Mouse (Mus musculus) hindbrain, embryonic 15.5 days (tissue): Measurements from ENCODE around the gene Fam163b. TPM values are rescaled to one million over a fixed set of nuclear protein-coding genes. Genes with fewer than 3 reads are reported as not detected.

Experiments used
- ATAC-seq: fragments of 200-750 bp; cut with Nextera tagmentation; 2 replicates; pipeline ENCODE4 v1.8.0; 2017; ENCODE audit warnings: low read depth, moderate number of reproducible peaks, moderate TSS enrichment; ENCODE audit not compliant: low FRiP score
- H3K27ac ChIP-seq: fragments of 300-500 bp; sonication (generic); replicated peaks from 2 replicates; pipeline ENCODE4 v1.5.1; 2015; ENCODE audit warnings: mild to moderate bottlenecking, inconsistent platforms
- H3K27me3 ChIP-seq: fragments of 300-500 bp; sonication (generic); 2 replicates; pipeline ENCODE4 v1.6.1; 2015; ENCODE audit warnings: control low read depth, inconsistent platforms
- H3K36me3 ChIP-seq: fragments of 300-500 bp; sonication (generic); 2 replicates; pipeline ENCODE4 v1.6.1; 2015; ENCODE audit warnings: control low read depth, inconsistent platforms
- H3K4me1 ChIP-seq: fragments of 300-500 bp; sonication (generic); replicated peaks from 2 replicates; pipeline ENCODE4 v1.6.1; 2015; ENCODE audit warnings: control low read depth, inconsistent platforms
- H3K4me2 ChIP-seq: fragments of 300-500 bp; sonication (generic); 2 replicates; pipeline ENCODE4 v1.6.1; 2015; ENCODE audit warnings: moderate library complexity, mild to moderate bottlenecking, inconsistent platforms
- H3K4me3 ChIP-seq: fragments of 300-500 bp; sonication (generic); 2 replicates; pipeline ENCODE4 v1.5.1; 2015; ENCODE audit warnings: mild to moderate bottlenecking, inconsistent platforms
- H3K9ac ChIP-seq: fragments of 300-500 bp; sonication (generic); 2 replicates; pipeline ENCODE4 v1.6.1; 2015; ENCODE audit warnings: inconsistent platforms
- H3K9me3 ChIP-seq: fragments of 300-500 bp; sonication (generic); 2 replicates; pipeline ENCODE4 v1.6.1; 2016; ENCODE audit warnings: control low read depth, inconsistent platforms
- WGBS: fragments of 180-500 bp; shearing (Covaris S2); methylation state at CpG from one replicate; pipeline ENCODE4 v1.1.7; 2015; 5-methylcytosine and 5-hydroxymethylcytosine counted together
- polyA plus RNA-seq: library from polyadenylated mRNA; unstranded; fragments of >200 nt; fragmentation: Nextera tagmentation; extraction: Ambion mirVana; gene quantifications from 2 replicates; pipeline ENCODE4 v1.2.1, GENCODE M21; 2015

The Fam163b gene
- polyA plus RNA-seq, 1 experiment from 2014 or later = 9.6 TPM

- H3K4me2 ChIP-seq = no peak overlapping the region
- no peak overlapping the region for H3K4me3 ChIP-seq
- peak overlapping the region; percentile 60 for H3K27ac ChIP-seq
- 10% methylated on average over 6 of the region's 6 CpGs for WGBS
- H3K9me3 ChIP-seq = no peaks in the 10 kb centered on the region
- peaks cover 25% of the 10 kb centered on the region for H3K4me1 ChIP-seq
- H3K27me3 ChIP-seq = no peaks in the 10 kb centered on the region
- H3K9ac ChIP-seq = no peak overlapping the region
- peak; percentile 78 for ATAC-seq
- no peaks in the 10 kb centered on the region for H3K36me3 ChIP-seq
These were observed 44.5 kb downstream of the Fam163b start for GRCm38 (mm10) chr2:27097776-27098175.

GRCm38 (mm10) chr2:27097241-27097656 is 45.0 kb downstream of the Fam163b start:
- H3K4me2 ChIP-seq = no peak overlapping the region
- peaks cover 25% of the 10 kb centered on the region for H3K4me1 ChIP-seq
- no peaks in the 10 kb centered on the region for H3K27me3 ChIP-seq
- no peak overlapping the region for H3K4me3 ChIP-seq
- peak overlapping the region; percentile 60 for H3K27ac ChIP-seq
- H3K9me3 ChIP-seq = no peaks in the 10 kb centered on the region
- no peak overlapping the region for H3K9ac ChIP-seq
- peak; percentile 35; the same call in 1 of the 2 replicates for ATAC-seq
- H3K36me3 ChIP-seq = no peaks in the 10 kb centered on the region
- WGBS = 35% methylated on average over 6 of the region's 6 CpGs

DNA sequence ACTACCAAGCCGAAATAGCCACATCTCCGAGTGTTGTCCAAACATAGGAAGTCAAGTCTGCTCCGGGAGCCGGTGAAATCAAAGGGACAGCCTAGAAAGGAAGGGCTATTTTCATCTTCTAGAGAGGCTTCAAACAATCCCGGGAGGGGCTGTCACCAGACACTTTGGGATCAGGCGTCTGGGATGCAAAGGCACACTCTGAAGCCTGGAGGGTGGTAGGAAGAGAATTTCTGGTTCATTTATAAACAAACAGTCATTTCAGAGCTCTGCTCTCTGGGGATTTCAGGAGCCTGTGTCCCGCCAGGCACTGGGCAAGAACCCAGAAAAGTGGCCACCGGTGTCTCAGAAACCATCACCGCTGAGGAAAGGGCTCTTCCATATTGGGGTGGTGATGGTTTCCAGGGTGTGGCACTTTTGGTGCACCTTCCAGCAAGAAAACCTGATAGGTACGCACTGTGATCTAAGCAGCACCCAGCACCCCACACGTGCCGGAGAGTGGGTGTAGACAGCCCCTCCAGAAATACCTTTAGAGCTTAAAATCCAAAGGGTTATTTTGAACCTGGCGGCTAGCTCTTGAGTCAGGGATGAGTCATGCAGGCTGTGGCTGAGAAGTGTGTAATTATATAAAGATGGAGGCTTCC is 45.8 kb downstream of the Fam163b start:
- 77% methylated on average over 13 of the region's 13 CpGs for WGBS
- H3K4me3 ChIP-seq = no peak overlapping the region
- H3K36me3 ChIP-seq = no peaks in the 10 kb centered on the region
- H3K9me3 ChIP-seq = no peaks in the 10 kb centered on the region
- H3K4me2 ChIP-seq = no peak overlapping the region
- no peak overlapping the region for H3K9ac ChIP-seq
- no peaks in the 10 kb centered on the region for H3K27me3 ChIP-seq
- H3K27ac ChIP-seq = 0 out of 2 replicates have a peak overlapping the region, but pooled peaks have one; percentile 60
- peaks cover 25% of the 10 kb centered on the region for H3K4me1 ChIP-seq
- no peak for ATAC-seq

DNA sequence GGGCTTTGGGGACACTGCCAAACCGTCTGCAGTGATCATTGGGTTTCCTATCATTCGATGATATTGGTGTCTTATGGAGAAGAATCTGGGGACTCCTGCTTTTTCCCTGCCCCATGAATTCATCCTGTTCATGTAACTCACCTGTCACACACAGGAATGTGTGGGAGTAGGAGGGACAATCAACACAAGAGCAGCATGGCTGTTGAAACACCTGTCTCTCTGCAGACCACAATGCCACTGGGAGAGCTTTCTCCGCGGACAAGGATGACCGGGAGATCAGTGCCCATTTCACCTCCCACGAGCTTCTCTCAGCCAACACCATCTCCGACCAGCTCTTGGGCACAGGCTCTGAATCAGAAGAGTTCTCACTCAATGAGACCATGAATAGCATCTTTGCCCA is 47.1 kb downstream of the Fam163b start:
- WGBS = 91% methylated on average over 7 of the region's 7 CpGs

DNA sequence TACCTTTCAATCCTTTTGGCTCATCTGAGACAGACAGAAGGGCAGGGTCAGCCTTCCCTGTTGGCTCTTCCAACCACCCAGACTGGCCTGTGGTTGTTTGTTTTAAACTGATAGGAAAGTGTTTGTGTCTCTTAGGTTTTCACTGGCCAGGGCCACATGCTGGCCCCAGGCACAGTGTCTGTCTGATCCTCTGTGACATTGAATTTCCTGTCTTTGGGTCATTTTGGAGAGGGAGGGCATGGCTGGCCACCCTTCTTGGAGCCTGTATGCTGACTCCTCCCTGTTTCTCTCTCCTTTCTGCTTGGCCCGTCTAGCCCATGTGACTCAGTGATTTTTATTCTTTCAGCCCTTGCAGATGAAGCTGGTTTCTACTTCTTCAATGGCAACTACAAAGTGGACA is 53.1 kb downstream of the Fam163b start:
- Histone ChIP-seq H3K36me3 (no peaks in the 10 kb centered on the region), H3K27me3 (no peaks in the 10 kb centered on the region), H3K27ac (no peak overlapping the region), H3K4me3 (no peak overlapping the region), H3K4me2 (no peak overlapping the region), H3K9ac (no peak overlapping the region), H3K9me3 (no peaks in the 10 kb centered on the region), H3K4me1 (peaks cover 10% of the 10 kb centered on the region)
- 76% methylated on average over 1 of the region's 1 CpGs for WGBS
- no peak for ATAC-seq

More for the DNA sequence above, 47.1 kb downstream of the Fam163b start:
- H3K9ac ChIP-seq = no peak overlapping the region
- no peak overlapping the region for H3K4me2 ChIP-seq
- peaks cover 25% of the 10 kb centered on the region for H3K4me1 ChIP-seq
- ATAC-seq = no peak
- no peaks in the 10 kb centered on the region for H3K27me3 ChIP-seq
- H3K9me3 ChIP-seq = no peaks in the 10 kb centered on the region
- no peaks in the 10 kb centered on the region for H3K36me3 ChIP-seq
- no peak overlapping the region for H3K4me3 ChIP-seq
- H3K27ac ChIP-seq = no peak overlapping the region

- peaks cover 10% of the 10 kb centered on the region for H3K4me1 ChIP-seq
- no peak overlapping the region for H3K9ac ChIP-seq
- H3K4me3 ChIP-seq = no peak overlapping the region
- 78% methylated on average over 5 of the region's 5 CpGs for WGBS
- H3K9me3 ChIP-seq = no peaks in the 10 kb centered on the region
- no peak for ATAC-seq
- H3K27me3 ChIP-seq = no peaks in the 10 kb centered on the region
- H3K36me3 ChIP-seq = no peaks in the 10 kb centered on the region
- 0 out of 2 replicates have a peak overlapping the region, but pooled peaks have one; percentile 42 for H3K27ac ChIP-seq
- no peak overlapping the region for H3K4me2 ChIP-seq
These were observed 53.6 kb downstream of the Fam163b start for GRCm38 (mm10) chr2:27088700-27089099.

- Histone ChIP-seq H3K9me3 (no peaks in the 10 kb centered on the region), H3K4me2 (no peak overlapping the region), H3K9ac (no peak overlapping the region), H3K36me3 (no peaks in the 10 kb centered on the region), H3K27me3 (no peaks in the 10 kb centered on the region), H3K27ac (peak overlapping the region; percentile 42; the same call in 1 of the 2 replicates), H3K4me3 (no peak overlapping the region), H3K4me1 (peaks cover 10% of the 10 kb centered on the region)
- 58% methylated on average over 18 of the region's 18 CpGs for WGBS
- ATAC-seq = no peak
These were observed 54.1 kb downstream of the Fam163b start for GRCm38 (mm10) chr2:27088071-27088644.

DNA sequence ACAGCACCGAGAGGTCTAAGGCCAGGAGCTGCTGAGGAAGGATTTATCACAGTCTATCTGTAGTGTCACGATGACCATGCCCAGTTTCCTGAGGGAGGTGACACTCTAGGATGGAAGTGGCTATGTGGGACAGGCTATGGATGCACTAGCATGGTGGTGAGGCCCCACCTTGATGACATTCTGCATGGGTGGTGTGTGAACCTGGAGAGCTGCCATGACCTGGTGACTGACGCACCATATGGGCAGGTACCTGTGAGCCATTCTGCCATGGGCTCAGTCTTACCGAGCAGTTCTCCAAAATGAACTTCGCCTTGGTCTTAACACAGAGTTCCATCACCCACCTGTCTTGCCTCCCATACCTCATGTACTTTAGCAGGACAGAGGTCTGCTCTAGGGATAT is 54.7 kb downstream of the Fam163b start:
- H3K4me3 ChIP-seq = no peak overlapping the region
- no peak overlapping the region for H3K27ac ChIP-seq
- no peaks in the 10 kb centered on the region for H3K9me3 ChIP-seq
- no peak overlapping the region for H3K4me2 ChIP-seq
- WGBS = 93% methylated on average over 5 of the region's 5 CpGs
- no peak for ATAC-seq
- no peak overlapping the region for H3K9ac ChIP-seq
- H3K27me3 ChIP-seq = no peaks in the 10 kb centered on the region
- H3K4me1 ChIP-seq = peaks cover 10% of the 10 kb centered on the region
- H3K36me3 ChIP-seq = no peaks in the 10 kb centered on the region

DNA sequence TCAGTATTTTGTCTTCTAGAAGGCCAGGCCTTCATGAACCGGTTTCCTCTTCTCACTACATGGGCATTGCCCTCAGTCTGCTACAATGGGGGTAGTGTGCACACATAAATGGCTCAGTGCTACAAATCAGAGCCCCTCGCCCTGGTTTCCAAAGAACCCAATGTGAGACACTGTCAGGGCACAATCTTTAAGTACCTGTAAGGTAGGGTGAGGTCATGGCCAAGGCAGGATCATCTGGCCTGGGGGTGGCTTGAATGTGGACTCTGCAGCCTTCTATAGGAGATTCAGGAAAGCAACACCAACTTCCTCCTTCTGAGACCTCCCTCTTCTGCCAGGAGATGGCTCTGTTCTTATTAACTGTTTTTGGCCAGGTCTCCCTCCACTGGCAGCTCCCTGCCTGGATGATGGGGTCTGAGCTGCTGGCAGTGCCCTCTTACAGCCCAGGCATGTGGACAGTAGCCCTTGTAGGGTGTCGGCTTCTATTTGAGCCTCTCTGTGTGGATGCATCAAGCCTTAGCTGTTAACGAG is 55.7 kb downstream of the Fam163b start:
- Histone ChIP-seq H3K9me3 (no peaks in the 10 kb centered on the region), H3K36me3 (no peaks in the 10 kb centered on the region), H3K4me1 (peaks cover 10% of the 10 kb centered on the region), H3K27ac (no peak overlapping the region), H3K27me3 (no peaks in the 10 kb centered on the region), H3K4me2 (no peak overlapping the region), H3K4me3 (no peak overlapping the region), H3K9ac (no peak overlapping the region)
- 92% methylated on average over 4 of the region's 4 CpGs for WGBS
- no peak for ATAC-seq

- Histone ChIP-seq H3K4me3 (no peak overlapping the region), H3K4me1 (peaks cover 10% of the 10 kb centered on the region), H3K9me3 (no peaks in the 10 kb centered on the region), H3K9ac (no peak overlapping the region), H3K27me3 (no peaks in the 10 kb centered on the region), H3K4me2 (no peak overlapping the region), H3K36me3 (no peaks in the 10 kb centered on the region), H3K27ac (no peak overlapping the region)
- ATAC-seq = no peak
- 40% methylated on average over 2 of the region's 2 CpGs for WGBS
These were observed 56.5 kb downstream of the Fam163b start for GRCm38 (mm10) chr2:27085801-27086200.

- no peak overlapping the region for H3K27ac ChIP-seq
- H3K36me3 ChIP-seq = no peaks in the 10 kb centered on the region
- no peak for ATAC-seq
- H3K27me3 ChIP-seq = no peaks in the 10 kb centered on the region
- H3K9ac ChIP-seq = no peak overlapping the region
- no peak overlapping the region for H3K4me2 ChIP-seq
- H3K9me3 ChIP-seq = no peaks in the 10 kb centered on the region
- WGBS = 62% methylated on average over 8 of the region's 8 CpGs
- peaks cover 13% of the 10 kb centered on the region for H3K4me1 ChIP-seq
- no peak overlapping the region for H3K4me3 ChIP-seq
These were observed 57.3 kb downstream of the Fam163b start for GRCm38 (mm10) chr2:27084963-27085362.

DNA sequence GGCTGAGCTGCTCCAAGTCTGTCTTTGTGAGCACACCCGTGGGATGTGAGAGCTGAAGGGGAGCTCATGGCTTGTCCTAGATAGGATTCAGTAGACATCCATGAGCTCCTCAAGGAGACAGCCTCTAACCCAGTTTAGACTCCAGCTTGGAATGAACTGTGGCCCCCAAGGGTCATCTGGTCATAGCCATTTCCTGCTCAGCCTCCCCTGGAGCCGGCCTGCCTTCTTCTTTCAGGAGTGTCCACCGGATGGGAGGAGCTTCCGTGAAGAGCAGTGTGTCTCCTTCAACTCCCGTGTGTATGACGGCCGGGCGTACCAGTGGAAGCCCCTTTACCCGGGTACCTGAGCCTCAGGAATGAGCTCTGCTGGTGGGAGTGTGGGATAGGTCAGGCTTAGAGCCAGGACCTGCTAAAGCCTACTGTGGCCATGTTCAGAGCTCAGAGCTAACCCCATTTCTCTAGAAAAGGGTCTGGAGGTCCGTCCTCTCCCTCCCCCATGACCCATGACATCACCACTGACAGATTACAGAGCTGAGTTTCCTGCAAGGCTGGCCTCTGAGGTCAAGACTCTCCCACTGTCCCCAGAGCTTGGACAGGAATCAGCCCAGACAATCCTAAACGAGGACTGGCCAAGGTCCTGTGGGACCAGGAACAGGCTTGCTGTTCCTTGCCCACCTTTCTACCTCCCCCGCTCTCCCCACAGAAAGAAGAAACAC is 58.4 kb downstream of the Fam163b start:
- H3K9ac ChIP-seq = no peak overlapping the region
- no peaks in the 10 kb centered on the region for H3K27me3 ChIP-seq
- WGBS = 80% methylated on average over 12 of the region's 12 CpGs
- H3K4me1 ChIP-seq = peaks cover 23% of the 10 kb centered on the region
- H3K4me3 ChIP-seq = no peak overlapping the region
- H3K36me3 ChIP-seq = no peaks in the 10 kb centered on the region
- no peak overlapping the region for H3K27ac ChIP-seq
- no peak for ATAC-seq
- no peak overlapping the region for H3K4me2 ChIP-seq
- H3K9me3 ChIP-seq = no peaks in the 10 kb centered on the region
